ENCODE assay signal across 12 mouse cellular contexts in the genomic region with DNA sequence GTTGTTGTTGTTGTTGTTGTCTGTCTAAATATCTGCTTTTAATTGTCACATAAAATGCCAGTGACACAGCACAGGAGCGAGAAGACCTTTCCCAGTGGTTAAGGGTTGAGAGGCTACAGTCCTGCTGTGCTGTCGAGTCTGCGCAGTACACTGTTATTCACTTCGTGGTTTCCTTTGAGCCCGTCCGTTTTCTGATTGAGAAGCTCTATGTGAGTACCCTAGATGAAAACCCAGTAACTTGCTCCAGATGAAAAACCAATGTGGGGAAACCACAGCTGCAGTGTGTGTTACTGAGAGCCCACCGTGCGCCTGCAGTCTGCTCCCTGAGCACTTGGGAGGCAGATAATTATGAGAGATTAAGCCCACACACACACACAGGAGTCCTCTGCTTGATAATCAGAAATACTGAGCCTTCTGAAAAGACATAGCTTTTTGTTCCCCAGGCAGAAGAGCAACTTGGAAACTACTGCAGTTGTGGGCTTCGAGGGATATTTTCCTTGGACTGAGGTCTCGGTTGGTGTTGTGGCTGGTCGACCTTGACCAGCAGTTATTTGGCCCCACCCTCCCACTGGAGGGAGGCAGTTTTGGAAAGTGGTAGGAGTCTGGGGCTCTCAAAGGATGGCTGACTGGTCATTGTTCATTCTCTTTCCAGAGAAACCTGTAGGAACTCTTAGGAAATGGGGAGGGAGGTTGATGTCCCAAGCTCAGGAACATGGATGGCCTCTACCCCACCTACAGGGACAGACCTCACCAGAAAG.
DNase-seq lines count a peak whose midpoint lies in the region; ATAC-seq lines count a peak whose summit lies in the region.
"Had no signal": no experiment of that assay in that cellular context is flagged by ENCODE, and none has a peak within 500 bp of the region (broad histone marks: within the 10 kb centered on the region; RNA-seq: fewer than 3 reads in every experiment).

No protein-coding gene starts in this region.

- H3K36me3 ChIP-seq in kidney, embryonic 14.5 days (ENCODE audit: control insufficient read depth, insufficient read depth, low read length) = peaks cover 6% of the 10 kb centered on the region; the same call in 1 of the 2 replicates
- H3K36me3 ChIP-seq in embryonic facial prominence, embryonic 12.5 days = peaks cover 8% of the 10 kb centered on the region
- H3K36me3 ChIP-seq in hindbrain, embryonic 14.5 days (replicated peaks; ENCODE audit: control insufficient read depth, insufficient read depth) = peaks cover 40% of the 10 kb centered on the region
- peaks cover 28% of the 10 kb centered on the region for H3K36me3 ChIP-seq in midbrain, embryonic 14.5 days (ENCODE audit: control insufficient read depth, insufficient read depth, low read length)

- no peak for DNase-seq in kidney, adult 9 months
- DNase-seq in hindbrain, embryonic 14.5 days (ENCODE audit: low spot score) = no peak
- no peak for DNase-seq in midbrain, embryonic 14.5 days
- no peak for DNase-seq in layer of hippocampus, adult 9-11 months
- DNase-seq in testis, postnatal 10 days (ENCODE audit: low spot score) = no peak
- DNase-seq: cerebellum, adult 9-10 months; gastrocnemius, postnatal 36 days; thymus, postnatal 4 days had no signal

- peak overlapping the region; percentile 9; the same call in 1 of the 2 replicates for H3K27ac ChIP-seq in kidney, embryonic 14.5 days (ENCODE audit: low read depth, low read length)
- peak overlapping the region; percentile 76 for H3K27ac ChIP-seq in embryonic facial prominence, embryonic 12.5 days
- H3K27ac ChIP-seq in hindbrain, embryonic 14.5 days = peak overlapping the region; percentile 33
- H3K27ac ChIP-seq in midbrain, embryonic 14.5 days (replicated peaks; ENCODE audit: low read depth, low read length) = peak overlapping the region; percentile 37; the same call in 1 of the 2 replicates

- H3K9me3 ChIP-seq in kidney, embryonic 14.5 days (ENCODE audit: control insufficient read depth, low read length) = no peaks in the 10 kb centered on the region
- no peaks in the 10 kb centered on the region for H3K9me3 ChIP-seq in embryonic facial prominence, embryonic 12.5 days
- no peaks in the 10 kb centered on the region for H3K9me3 ChIP-seq in hindbrain, embryonic 14.5 days (ENCODE audit: control insufficient read depth, low read length)
- H3K9me3 ChIP-seq in midbrain, embryonic 14.5 days (ENCODE audit: control insufficient read depth, low read length) = no peaks in the 10 kb centered on the region
- H3K9me3 ChIP-seq: megakaryocyte, embryonic 14.5 days had no signal

- no peak overlapping the region for H3K9ac ChIP-seq in kidney, embryonic 14.5 days (ENCODE audit: low read depth, low read length)
- no peak overlapping the region for H3K9ac ChIP-seq in embryonic facial prominence, embryonic 12.5 days
- no peak overlapping the region; the same call in 1 of the 2 replicates for H3K9ac ChIP-seq in hindbrain, embryonic 14.5 days
- H3K9ac ChIP-seq in midbrain, embryonic 14.5 days (replicated peaks; ENCODE audit: low read length) = no peak overlapping the region

- peak; percentile 44; the same call in 1 of the 2 replicates for ATAC-seq in kidney, embryonic 14.5 days (ENCODE audit: low FRiP score, low TSS enrichment)
- peak; percentile 65 for ATAC-seq in embryonic facial prominence, embryonic 12.5 days (ENCODE audit: insufficient number of reproducible peaks, insufficient read depth, low FRiP score, low TSS enrichment)
- ATAC-seq in hindbrain, embryonic 14.5 days (ENCODE audit: low FRiP score) = no peak
- no peak for ATAC-seq in midbrain, embryonic 14.5 days (ENCODE audit: low FRiP score, low TSS enrichment)

- no peak overlapping the region for H3K4me3 ChIP-seq in kidney, embryonic 14.5 days (ENCODE audit: low read length)
- H3K4me3 ChIP-seq in embryonic facial prominence, embryonic 12.5 days = no peak overlapping the region
- no peak overlapping the region for H3K4me3 ChIP-seq in hindbrain, embryonic 14.5 days (replicated peaks; ENCODE audit: low read length)
- H3K4me3 ChIP-seq in midbrain, embryonic 14.5 days (replicated peaks; ENCODE audit: low read depth, low read length) = no peak overlapping the region
- H3K4me3 ChIP-seq: megakaryocyte, embryonic 14.5 days had no signal

- peaks cover 26% of the 10 kb centered on the region; the same call in 1 of the 2 replicates for H3K4me1 ChIP-seq in kidney, embryonic 14.5 days (ENCODE audit: control insufficient read depth, insufficient read depth, low read length)
- H3K4me1 ChIP-seq in embryonic facial prominence, embryonic 12.5 days = peaks cover 42% of the 10 kb centered on the region
- H3K4me1 ChIP-seq in hindbrain, embryonic 14.5 days (replicated peaks; ENCODE audit: control insufficient read depth, insufficient read depth, low read length) = peaks cover 52% of the 10 kb centered on the region
- peaks cover 13% of the 10 kb centered on the region for H3K4me1 ChIP-seq in midbrain, embryonic 14.5 days (ENCODE audit: control insufficient read depth, insufficient read depth, low read length)

- 57% methylated on average over 11 of the region's 11 CpGs for WGBS in kidney, embryonic 14.5 days
- 38% methylated on average over 11 of the region's 11 CpGs for WGBS in embryonic facial prominence, embryonic 12.5 days
- 56% methylated on average over 11 of the region's 11 CpGs for WGBS in hindbrain, embryonic 14.5 days
- 57% methylated on average over 11 of the region's 11 CpGs for WGBS in midbrain, embryonic 14.5 days

- H3K27me3 ChIP-seq in kidney, embryonic 14.5 days (ENCODE audit: control insufficient read depth, insufficient read depth, low read length) = no peaks in the 10 kb centered on the region
- no peaks in the 10 kb centered on the region for H3K27me3 ChIP-seq in embryonic facial prominence, embryonic 12.5 days
- no peaks in the 10 kb centered on the region for H3K27me3 ChIP-seq in hindbrain, embryonic 14.5 days (ENCODE audit: control insufficient read depth, insufficient read depth, low read length)
- no peaks in the 10 kb centered on the region for H3K27me3 ChIP-seq in midbrain, embryonic 14.5 days (ENCODE audit: control insufficient read depth, insufficient read depth, low read length)
- H3K27me3 ChIP-seq: CH12.LX; megakaryocyte, embryonic 14.5 days had no signal

- H3K4me2 ChIP-seq in kidney, embryonic 14.5 days (replicated peaks; ENCODE audit: low read depth, low read length) = no peak overlapping the region
- H3K4me2 ChIP-seq in embryonic facial prominence, embryonic 12.5 days (replicated peaks) = no peak overlapping the region
- no peak overlapping the region for H3K4me2 ChIP-seq in hindbrain, embryonic 14.5 days (replicated peaks)
- no peak overlapping the region for H3K4me2 ChIP-seq in midbrain, embryonic 14.5 days (ENCODE audit: low read length)

Comparison
In these comparisons a context has a peak if more than half of its experiments do, and no peak if none do; other contexts are left out.
1. ATAC-seq: peak in kidney, embryonic 14.5 days (single experiment) and embryonic facial prominence, embryonic 12.5 days (single experiment); none in hindbrain, embryonic 14.5 days (single experiment) and midbrain, embryonic 14.5 days (single experiment).
2. H3K27ac ChIP-seq: peak in every context shown above with its lines; median percentile 76 in embryonic facial prominence, embryonic 12.5 days; 37 in midbrain, embryonic 14.5 days; 33 in hindbrain, embryonic 14.5 days; 9 in kidney, embryonic 14.5 days.